Mouse (Mus musculus) liver, embryonic 14.5 days (tissue): ENCODE data around the gene Lrfn4.

Experiments used
- CTCF ChIP-seq: IDR thresholded peaks from 2 replicates; pipeline ENCODE4 v1.5.1; 2016; ENCODE audit warnings: antibody characterized with exemption, low read depth, control low read depth
- EP300 ChIP-seq: IDR thresholded peaks from 2 replicates; pipeline ENCODE4 v1.6.1; 2016; ENCODE audit warnings: antibody characterized with exemption, low read depth

GRCm38 (mm10) chr19:4605654-4606053, 9.8 kb downstream of the Lrfn4 start:
- TF ChIP-seq CTCF = no peak
- TF ChIP-seq EP300 = no peak
